Mouse (Mus musculus): Measurements from ENCODE around the gene Isg20.
A peak's percentile ranks its signal among the peaks of the same experiment; 100 is the strongest.

The Isg20 gene

GRCm38 (mm10) chr7:78912974-78913474 is at the start of gene Isg20:
Isg20 (plus strand) TSS chr7:78913424.
- DNase-seq: no peak

DNA sequence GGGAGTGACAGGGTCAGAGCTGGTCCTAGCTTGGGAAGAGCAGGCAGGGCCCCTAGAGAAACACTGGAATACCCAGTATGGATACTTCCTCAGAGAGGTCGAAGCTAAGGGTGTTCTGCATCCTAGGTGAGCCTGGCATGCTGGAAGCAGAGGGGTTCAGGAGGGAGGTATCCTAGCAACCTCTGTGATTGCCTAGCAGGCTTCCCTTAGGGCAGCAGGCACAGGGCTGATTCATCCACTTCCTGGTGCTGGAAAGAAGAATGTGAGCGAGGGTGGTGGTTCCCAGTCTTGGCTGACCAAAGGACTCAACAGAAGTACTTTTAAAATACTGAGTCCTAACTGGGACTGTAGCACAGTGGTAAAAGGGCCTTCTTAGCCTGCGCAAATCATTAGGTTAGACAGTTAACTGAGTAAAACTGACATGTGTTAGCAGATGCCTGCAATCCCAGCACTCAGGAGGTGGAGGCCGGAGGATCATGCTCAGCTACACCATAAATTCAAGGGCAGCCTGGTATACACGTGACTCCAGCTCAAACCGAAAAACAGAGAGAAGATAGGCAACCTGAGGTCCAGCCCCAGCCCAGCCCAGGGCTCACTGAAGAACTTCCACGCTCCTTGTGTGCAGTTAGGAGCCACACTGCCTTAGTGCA is 49.3 kb upstream of the Isg20 start:
- DNase-seq: no peak

- no peak for DNase-seq
Observed at GRCm38 (mm10) chr7:78864446-78864802, 48.8 kb upstream of the Isg20 start.

DNA sequence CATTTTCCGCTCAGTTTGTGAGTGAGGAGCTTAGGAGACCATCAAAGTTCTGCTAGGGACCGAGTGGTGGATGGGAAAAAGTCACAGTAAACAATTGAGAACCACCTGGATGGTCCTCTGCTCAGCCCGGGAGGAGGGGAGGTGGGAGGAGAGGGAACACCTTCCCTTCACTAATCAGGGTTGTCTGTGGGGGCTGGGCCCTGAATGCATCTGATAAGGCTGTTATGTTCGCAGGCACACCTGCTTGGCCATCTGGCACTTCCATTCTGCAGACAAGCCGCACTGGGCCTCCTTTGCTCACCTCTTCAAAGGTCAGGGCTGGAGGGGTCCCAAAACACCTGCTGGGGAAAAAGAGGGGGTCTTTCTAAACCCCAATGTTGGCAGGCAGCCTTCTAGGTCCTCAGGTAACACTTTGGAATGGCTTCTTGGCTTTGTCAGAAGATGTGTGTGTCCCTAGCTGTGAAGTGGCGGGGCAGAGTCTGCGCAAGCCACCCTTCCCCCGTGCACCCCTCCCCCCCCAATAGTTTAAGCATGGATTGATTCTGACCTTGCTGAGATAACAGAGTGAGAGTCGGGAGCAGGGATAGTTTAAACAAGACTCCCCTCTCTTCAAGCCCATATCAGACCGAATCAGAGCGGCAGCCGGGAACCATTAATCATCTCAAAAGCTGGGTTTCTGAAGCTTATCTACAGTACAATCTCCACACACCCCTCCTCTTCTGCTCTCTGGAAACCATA is 47.8 kb upstream of the Isg20 start:
- peak; percentile 72 to 85 for DNase-seq

DNA sequence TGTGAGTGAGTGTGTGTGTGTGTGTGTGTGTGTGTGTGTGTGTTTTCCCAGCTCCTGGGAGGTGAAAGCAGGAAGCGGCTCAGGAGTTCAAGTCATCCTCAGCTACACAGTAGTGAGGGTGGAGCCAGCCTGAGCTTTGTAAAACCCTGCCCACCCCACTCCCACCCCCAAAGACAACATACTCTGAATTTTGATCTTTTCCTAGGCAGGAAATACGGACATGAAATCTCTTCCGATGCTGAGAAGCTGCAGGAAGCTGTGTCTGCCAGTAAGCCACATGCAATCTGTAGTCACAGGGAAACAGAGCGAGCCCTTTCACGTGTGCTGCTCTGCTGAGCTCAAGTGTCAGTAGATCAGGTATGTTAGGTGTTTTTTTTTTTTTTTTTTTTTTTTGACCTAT is 44.5 kb upstream of the Isg20 start:
- peak in 1 of 2 experiments; percentile 37 for DNase-seq

GRCm38 (mm10) chr7:78872366-78872765 is 40.9 kb upstream of the Isg20 start:
- DNase-seq: no peak

GRCm38 (mm10) chr7:78872831-78873230 is 40.4 kb upstream of the Isg20 start:
- DNase-seq: no peak

- no peak for DNase-seq
Observed at GRCm38 (mm10) chr7:78881607-78882468, 31.4 kb upstream of the Isg20 start.

- DNase-seq: no peak
Observed at GRCm38 (mm10) chr7:78882469-78882837, 30.8 kb upstream of the Isg20 start.

GRCm38 (mm10) chr7:78883016-78883725 is 30.1 kb upstream of the Isg20 start:
- DNase-seq: no peak

DNA sequence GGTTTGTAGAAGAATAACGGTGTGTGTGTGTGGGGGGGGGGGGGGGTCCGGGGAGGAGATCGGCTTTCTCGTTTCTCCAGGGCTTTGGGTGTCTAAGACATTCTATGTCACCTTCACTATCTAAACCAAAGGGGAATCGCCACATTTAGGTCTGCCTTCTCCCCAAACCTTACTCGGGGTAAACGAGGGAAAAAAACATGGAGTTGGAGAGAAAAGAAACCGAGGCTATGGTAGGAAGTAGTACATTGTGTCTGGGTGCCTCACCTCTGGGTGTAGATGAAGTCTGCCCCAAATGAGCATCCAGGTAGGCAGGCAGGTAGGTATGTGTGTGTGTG is 29.5 kb upstream of the Isg20 start:
- no peak for DNase-seq

- no peak for DNase-seq
Observed at GRCm38 (mm10) chr7:78884139-78884538, 29.1 kb upstream of the Isg20 start.

DNA sequence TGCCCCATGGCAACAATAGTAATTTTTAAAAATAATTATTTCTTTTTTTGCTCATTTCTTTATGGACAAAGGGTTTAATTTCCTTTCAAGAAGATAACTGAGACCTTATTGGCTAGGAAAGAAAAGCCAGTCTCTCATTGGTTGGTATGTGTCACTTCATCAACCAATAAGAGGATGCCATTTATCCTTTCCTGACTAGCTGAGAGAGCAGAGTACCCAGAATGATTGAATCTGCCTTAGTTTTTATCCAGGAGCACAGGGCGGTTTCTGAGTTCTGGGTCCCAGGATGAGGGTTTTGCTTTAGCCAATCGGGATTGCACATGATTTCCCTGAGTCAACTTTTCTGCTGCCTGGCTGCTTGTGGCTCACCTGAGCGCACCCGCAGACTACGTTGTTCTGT is 27.8 kb upstream of the Isg20 start:
- no peak for DNase-seq

DNA sequence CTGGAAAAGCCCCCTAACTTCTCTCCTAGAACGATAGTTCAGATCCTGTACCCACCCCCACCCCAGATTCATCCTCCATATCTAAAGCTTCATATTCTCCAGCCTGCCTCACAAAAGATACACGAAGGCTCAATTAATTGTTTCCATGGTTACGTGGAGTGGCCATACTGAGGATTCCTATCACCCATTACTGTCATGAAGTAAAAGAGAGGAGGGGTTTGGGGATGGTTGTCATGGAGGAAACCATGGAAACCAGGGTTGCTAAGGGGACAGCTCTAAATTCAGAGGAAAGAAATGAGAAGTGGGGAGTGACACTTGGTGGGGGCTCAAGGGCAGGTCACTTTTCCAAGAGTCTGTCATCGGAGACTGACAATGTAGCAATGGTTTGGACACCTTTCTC is 26.7 kb upstream of the Isg20 start:
- DNase-seq: no peak

DNA sequence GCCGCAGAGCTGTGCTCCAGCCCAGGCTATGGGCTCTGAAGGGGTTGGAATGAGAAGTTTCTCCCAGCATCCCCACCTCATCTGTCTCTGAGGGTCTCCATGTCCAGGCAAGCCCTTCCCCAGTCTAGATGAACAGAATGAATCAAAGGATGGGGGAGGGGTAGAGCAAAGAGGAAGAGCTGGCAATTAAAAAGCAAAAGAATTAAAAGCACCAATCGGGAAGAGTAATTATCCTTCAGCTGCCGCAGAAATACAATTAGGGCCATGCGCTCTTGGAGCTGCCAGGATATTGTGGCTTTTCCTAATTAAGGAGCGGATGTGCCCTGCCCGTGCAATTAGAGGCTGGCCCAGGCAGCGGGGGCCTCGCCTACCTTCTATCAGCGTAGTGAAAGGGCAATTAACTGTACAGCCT is 25.8 kb upstream of the Isg20 start:
- DNase-seq: no peak

- peak; percentile 79 to 89 for DNase-seq
Observed at GRCm38 (mm10) chr7:78890641-78891040, 22.6 kb upstream of the Isg20 start.

DNA sequence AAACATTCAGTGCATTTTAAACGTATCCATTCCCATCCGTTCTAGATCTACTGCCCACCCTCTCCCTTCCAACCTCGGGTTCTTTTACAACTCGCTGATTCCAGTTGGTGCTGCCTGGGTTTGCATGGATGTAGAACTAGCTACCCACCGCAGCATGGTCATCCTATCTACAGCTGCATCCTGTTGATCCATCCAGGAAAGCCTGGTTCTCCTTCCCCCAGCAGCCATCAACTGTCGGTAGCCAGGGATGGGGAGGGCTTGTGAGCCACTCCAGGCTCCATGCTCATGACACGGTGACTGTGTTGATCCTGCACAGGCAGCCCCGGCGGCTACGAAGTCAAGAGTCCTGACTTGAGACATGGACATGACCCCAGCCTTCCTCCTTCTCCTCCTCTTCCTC is 19.3 kb upstream of the Isg20 start:
- no peak for DNase-seq

DNA sequence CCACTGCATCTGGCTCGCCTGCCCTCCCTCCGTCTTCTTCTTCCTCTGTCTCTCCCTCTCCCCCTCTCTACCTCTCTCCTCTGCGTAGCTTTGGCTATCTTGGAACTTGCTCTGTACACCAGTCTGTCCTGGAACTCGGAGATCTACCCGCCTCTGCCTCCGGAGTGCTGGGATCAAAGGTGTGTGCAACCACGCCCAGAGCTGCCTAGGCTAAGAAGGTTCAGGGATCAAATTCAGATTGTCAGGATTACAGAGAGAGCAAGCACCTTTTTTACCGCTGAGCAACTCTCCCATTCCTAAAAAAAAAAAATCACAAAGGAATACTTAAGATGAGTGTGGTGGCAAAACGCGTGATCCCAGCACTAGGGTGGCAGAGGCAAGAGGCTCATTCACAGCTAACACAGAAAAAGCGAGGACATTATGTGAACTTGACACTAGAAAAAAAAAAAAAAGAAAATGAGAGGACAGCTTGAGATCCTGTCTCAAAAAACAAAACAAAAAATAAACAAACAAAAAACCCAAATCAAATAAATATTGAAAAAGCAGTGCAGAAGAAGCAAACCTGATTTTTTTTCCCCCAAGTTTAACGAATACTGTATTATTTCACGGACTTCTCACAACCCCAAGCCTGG is 18.1 kb upstream of the Isg20 start:
- no peak for DNase-seq

DNA sequence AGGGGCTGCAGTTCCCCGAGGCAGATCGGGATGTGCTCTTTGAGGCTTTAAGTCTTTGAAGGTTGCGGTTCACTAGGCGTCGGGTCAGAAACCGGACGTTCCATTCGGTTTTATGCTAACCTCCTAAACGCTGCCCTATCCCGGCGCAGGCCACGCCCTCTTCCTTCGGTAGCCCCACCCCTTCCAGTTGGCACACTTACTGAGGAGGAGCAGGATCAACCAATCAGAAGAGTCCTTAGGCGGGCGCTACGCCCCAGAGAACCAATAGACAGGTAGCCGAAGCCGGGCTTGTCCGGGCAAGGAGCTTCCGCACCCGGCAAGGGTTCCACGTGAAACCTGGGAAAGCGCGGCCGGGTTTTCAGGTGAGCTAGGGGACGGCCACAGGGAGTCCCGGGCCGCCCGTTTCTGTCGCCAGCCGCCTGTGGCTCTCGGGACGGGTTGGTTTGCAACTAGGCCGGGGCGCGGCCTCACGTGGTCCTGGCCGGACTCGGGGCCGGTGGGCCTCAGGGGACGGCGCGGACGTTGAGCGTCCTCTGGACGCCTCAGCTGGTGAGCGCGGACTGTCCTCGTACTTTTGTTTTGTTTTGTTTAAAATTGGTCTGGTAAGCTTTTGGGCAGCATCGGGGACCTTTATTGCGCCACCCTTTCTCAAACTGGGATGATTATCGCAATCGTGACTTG is 17.4 kb upstream of the Isg20 start, which contains the start of gene Aen:
TSS of gene Aen (plus strand) at position 202 of the 681 bp plus-strand sequence.
- DNase-seq: peak; percentile 99

DNA sequence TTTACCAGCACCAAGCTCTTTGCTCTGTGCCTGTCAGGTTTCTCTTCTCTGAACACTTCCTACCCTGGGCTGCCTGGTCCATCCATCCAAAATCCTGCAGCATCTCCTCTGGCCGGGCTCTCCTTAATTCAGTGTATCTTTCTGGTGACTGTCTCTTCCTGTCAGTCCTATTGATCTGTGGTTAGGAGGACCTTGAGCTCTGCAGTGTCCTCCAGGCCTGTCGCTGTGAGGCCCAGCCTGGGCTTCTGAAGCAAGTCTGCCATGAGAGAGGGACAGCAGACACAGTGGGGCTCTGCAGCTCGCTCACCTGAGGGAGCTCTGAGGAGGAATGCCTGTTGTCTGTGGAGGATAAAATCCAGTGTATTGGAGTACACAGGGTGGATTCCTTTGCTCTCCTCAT is 15.7 kb upstream of the Isg20 start:
- DNase-seq: no peak

DNA sequence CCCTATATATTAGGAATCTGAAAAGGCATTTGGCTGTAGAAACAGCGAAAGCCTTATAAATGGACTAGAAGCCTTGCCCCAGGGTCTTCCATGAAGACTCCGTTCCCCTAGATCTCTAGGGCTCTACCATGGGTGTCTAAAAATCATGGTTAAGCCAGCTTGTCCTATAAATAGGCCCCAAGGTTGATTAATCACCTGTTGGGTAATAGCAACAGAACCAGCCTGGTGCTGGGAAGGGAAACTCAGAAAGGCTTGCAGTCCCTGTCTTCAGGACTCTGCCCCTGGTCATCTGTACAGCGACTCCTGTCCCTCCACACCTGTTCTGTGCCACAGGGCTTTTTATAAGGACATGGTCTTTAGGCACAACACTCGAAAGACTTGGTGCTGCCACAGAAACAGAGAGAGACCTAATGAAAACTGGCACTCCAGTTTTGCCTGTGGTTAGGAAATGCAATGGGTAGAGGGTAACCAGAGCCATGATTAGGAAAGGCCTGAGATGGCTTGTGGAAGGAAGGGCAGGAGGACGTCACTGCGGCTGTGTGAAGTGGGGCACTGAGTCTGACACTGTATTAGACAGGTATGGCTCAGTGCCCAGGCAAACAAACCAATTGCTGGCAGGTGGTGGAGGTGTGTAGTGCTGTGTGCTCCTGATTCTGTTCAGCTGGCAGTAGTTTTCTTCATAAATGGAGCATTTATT is 9.9 kb upstream of the Isg20 start:
- no peak for DNase-seq

Data from thymus, postnatal 36 days (tissue).